Mouse (Mus musculus) small intestine, adult 2 months (tissue): ENCODE data around the gene Afdn. TPM values are rescaled to one million over a fixed set of nuclear protein-coding genes. Genes with fewer than 3 reads are reported as not detected.

ENCODE experiments used
- H3K27ac ChIP-seq: fragments of 200-500 bp; 2 replicates; pipeline ENCODE4 v1.5.1; 2012; ENCODE audit warnings: low read depth, low read length, control low read depth, inconsistent platforms; ENCODE audit not compliant: insufficient read depth
- H3K27me3 ChIP-seq: fragments of 200-500 bp; 2 replicates; pipeline ENCODE4 v1.6.1; 2012; ENCODE audit warnings: mild to moderate bottlenecking, moderate library complexity, low read length, inconsistent platforms; ENCODE audit not compliant: control insufficient read depth, insufficient read depth
- H3K36me3 ChIP-seq: fragments of 200-500 bp; 2 replicates; pipeline ENCODE4 v1.6.1; 2012; ENCODE audit warnings: mild to moderate bottlenecking, low read length, control low read depth, inconsistent platforms; ENCODE audit not compliant: control insufficient read depth, insufficient read depth
- H3K4me1 ChIP-seq: fragments of 200-500 bp; 2 replicates; pipeline ENCODE4 v1.6.1; 2012; ENCODE audit warnings: low read length, inconsistent platforms, mixed read lengths; ENCODE audit not compliant: control insufficient read depth, insufficient read depth, insufficient read length
- H3K4me3 ChIP-seq: fragments of 200-500 bp; 2 replicates; pipeline ENCODE4 v1.5.1; 2012; ENCODE audit warnings: low read depth, mild to moderate bottlenecking, control low read depth, inconsistent platforms, low read length, moderate library complexity
- CTCF ChIP-seq: fragments of 200-500 bp; IDR thresholded peaks from 2 replicates; pipeline ENCODE4 v1.5.1; 2012; ENCODE audit warnings: low read depth, mild to moderate bottlenecking, control low read depth, inconsistent platforms, low read length, moderate library complexity, mixed read lengths; ENCODE audit not compliant: insufficient replicate concordance, insufficient read length; ENCODE audit errors: extremely low read depth
- POLR2A ChIP-seq: fragments of 200-500 bp; IDR thresholded peaks from 2 replicates; pipeline ENCODE4 v1.6.1; 2012; ENCODE audit warnings: low read depth, mild to moderate bottlenecking, control low read depth, inconsistent platforms, low read length, moderate library complexity
- WGBS: fragments of 180-500 bp; shearing (Covaris S2); methylation state at CpG from one replicate; pipeline ENCODE4 v1.1.7; 2018; 5-methylcytosine and 5-hydroxymethylcytosine counted together
- polyA plus RNA-seq: library from polyadenylated mRNA; depleted of rRNA; stranded (reverse); fragments of >200 nt; gene quantifications from 2 replicates; pipeline ENCODE4 v1.2.3, GENCODE M21; 2012

Gene Afdn
- polyA plus RNA-seq, 1 experiment = 41.9 TPM

DNA sequence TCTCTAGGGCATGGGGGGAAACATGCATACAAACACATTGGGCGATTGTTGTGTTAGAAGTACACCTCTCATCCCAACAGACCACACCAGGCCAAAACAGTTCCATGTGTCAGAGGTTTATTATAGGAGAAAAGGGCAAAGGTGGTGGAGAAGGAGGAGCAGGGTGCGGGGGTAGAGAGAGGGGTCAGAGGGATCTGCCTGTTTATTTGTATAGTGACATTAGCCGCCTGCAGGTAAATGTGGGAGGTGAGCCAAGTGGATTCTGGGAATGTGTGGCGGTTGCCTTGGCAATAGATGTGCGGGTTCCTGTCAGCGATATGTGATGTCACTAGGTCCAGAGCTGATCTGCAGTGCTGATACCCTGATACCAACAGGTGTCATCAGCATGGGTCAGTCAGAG is 44.0 kb upstream of the Afdn start:
- Histone ChIP-seq H3K4me1 (no peaks in the 10 kb centered on the region), H3K27ac (no peak overlapping the region), H3K27me3 (no peaks in the 10 kb centered on the region), H3K36me3 (no peaks in the 10 kb centered on the region), H3K4me3 (no peak overlapping the region)
- 72% methylated on average over 6 of the region's 6 CpGs for WGBS
- no peak for TF ChIP-seq CTCF

DNA sequence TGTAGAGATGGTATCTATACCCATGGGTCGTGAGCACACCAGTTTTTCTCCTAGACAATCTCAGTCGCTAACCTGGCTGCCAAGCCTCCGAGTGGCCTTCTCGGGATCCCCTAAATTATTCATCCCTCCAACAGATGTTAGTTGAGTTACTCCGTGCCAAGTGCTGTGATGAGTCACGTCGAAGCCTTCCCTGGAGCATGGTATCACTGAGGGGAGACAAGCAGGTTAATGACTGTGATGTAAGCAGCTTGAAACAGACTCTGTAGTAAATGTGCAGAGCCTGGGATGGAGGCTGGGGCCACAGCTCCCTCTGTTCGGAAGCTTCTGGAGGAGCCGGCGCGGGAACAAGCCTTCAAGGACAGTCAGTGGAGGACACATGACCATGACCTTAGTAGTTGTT is 42.9 kb upstream of the Afdn start:
- H3K27me3 ChIP-seq = no peaks in the 10 kb centered on the region
- TF ChIP-seq CTCF = no peak
- no peak for TF ChIP-seq POLR2A
- no peaks in the 10 kb centered on the region for H3K4me1 ChIP-seq
- H3K36me3 ChIP-seq = no peaks in the 10 kb centered on the region
- no peak overlapping the region for H3K27ac ChIP-seq
- 88% methylated on average over 11 of the region's 11 CpGs for WGBS
- H3K4me3 ChIP-seq = no peak overlapping the region

DNA sequence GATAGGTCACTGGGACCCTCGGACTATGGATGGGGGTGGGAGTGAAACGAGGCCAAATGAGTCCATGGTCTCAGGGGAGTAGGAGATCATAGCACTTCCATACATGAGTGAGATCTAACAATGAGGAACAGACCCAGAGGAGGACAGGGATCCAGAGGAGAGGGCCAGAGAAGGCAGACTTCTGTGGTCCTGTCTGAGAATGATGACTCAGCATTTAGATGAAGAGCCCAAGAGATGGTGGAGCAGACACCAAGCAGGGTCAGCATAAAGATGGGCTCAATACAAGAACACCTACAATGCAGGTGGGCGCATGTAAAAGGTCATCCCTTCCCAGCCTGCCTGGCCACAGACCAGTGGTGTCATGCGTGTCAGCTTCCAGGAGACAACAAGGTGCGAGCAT is 40.2 kb upstream of the Afdn start:
- Histone ChIP-seq H3K27ac (no peak overlapping the region), H3K36me3 (no peaks in the 10 kb centered on the region), H3K4me3 (no peak overlapping the region), H3K27me3 (no peaks in the 10 kb centered on the region), H3K4me1 (no peaks in the 10 kb centered on the region)
- TF ChIP-seq CTCF (no peak), POLR2A (no peak)
- 87% methylated on average over 5 of the region's 5 CpGs for WGBS

DNA sequence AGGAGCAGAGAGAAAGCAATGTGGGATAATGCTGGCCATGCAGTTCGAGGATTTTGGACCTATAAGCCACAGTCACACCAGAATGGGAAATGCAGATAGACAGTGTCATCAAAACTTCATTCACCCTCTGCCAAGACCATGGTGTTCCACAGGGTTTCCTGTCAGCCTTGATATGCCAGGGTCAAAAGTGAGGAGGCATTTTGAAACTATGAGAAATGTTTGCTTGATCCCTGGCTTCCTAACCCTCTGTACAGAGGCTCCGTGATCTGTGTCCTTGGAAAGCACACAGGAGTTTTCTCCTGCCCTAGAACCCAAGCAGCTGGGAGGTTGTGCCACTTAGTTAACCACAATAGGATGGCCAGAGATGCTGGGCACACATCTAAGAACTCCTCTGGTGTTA is 39.0 kb upstream of the Afdn start:
- Histone ChIP-seq H3K4me3 (no peak overlapping the region), H3K27ac (no peak overlapping the region), H3K36me3 (no peaks in the 10 kb centered on the region), H3K4me1 (no peaks in the 10 kb centered on the region), H3K27me3 (no peaks in the 10 kb centered on the region)
- no peak for TF ChIP-seq POLR2A
- no peak for TF ChIP-seq CTCF
- WGBS = 73% methylated on average over 2 of the region's 2 CpGs

DNA sequence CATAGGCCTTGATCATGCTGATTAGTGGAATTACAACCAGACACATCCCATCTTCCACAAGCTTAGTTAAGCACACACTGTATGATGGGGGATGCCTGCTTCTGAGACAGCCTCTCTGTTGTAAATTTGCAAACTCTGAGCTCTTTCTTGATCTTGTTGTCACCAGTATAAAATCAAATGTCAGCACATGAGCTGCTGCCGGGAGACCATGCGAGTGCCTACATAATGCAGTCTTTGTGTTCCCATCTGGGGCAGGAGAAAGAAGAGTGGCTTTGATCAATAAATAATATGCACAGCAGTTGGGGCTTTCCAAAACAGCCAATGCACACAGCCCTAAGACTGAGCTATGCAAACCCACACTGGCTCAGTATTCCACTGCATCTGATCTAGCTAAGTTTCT is 37.9 kb upstream of the Afdn start:
- whole genome bisulfite sequencing = 92% methylated on average over 2 of the region's 2 CpGs

DNA sequence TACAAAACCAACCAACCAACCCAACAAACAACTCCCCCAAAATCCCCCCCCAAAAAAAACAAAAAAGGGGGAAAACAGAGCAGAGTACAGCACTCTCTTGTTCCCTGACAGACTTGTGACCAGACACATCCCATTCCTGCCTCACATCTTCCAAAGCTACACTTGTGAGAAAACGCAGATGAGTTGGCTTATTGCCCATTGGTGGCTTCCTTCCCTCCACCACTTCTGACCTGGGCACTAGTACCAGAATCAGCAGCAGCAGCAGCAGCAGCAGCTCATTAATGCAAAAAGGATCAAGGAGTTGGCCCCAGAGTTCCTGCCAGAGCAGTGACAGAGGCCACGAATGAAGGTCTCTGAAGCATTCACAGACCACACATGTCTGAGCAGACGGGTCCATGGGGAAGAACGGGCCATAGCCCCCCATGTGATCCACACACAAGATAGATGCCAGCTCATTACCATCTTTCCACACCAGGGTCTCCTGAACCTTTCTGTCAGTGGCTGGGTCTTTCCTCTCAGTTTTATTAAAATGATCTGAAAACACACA is 35.3 kb upstream of the Afdn start:
- H3K27me3 ChIP-seq = no peaks in the 10 kb centered on the region
- WGBS = 66% methylated on average over 4 of the region's 4 CpGs
- TF ChIP-seq POLR2A (no peak), CTCF (no peak)
- no peak overlapping the region for H3K4me3 ChIP-seq
- no peaks in the 10 kb centered on the region for H3K4me1 ChIP-seq
- no peaks in the 10 kb centered on the region for H3K36me3 ChIP-seq
- H3K27ac ChIP-seq = no peak overlapping the region

More for the DNA sequence above, 37.9 kb upstream of the Afdn start:
- TF ChIP-seq CTCF = no peak
- Histone ChIP-seq H3K4me3 (no peak overlapping the region), H3K36me3 (no peaks in the 10 kb centered on the region), H3K27me3 (no peaks in the 10 kb centered on the region), H3K27ac (no peak overlapping the region), H3K4me1 (no peaks in the 10 kb centered on the region)

DNA sequence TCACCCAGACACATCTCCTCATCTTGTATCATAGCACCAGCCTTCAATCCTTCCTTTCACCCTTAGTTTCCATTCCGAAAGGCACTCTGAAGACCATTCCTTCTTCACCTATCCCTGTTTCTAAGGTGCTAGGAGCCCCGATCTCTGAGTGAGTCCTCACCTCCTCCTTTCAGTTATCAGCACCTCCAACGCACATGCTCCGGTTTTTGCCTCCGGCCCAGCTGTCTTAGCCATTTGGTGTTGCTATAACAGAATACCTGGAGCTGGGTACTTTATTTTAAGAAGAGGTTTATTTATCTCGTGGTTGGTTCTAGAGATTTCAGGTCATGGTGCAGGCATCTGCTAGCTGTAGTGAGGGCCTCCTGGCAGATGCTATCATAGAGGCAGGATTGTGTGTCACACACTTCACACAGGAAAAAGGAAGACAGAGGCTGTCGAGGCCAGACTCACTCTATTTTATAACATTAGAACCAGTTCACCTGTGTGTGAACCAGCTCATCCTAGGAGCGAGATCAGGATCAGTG is 33.4 kb upstream of the Afdn start:
- Histone ChIP-seq H3K4me3 (no peak overlapping the region), H3K27ac (no peak overlapping the region), H3K27me3 (no peaks in the 10 kb centered on the region), H3K4me1 (no peaks in the 10 kb centered on the region), H3K36me3 (no peaks in the 10 kb centered on the region)
- 92% methylated on average over 8 of the region's 8 CpGs for WGBS
- TF ChIP-seq POLR2A (no peak), CTCF (no peak)
